Mouse (Mus musculus) neural tube, embryonic 11.5 days (tissue): ENCODE measurements around the gene Ubn1. TPM values are rescaled to one million over a fixed set of nuclear protein-coding genes. Genes with fewer than 3 reads are reported as not detected.
A peak's percentile ranks its signal among the peaks of the same experiment; 100 is the strongest.

Source experiments
- ATAC-seq: fragments of 200-750 bp; cut with Nextera tagmentation; 2 replicates; pipeline ENCODE4 v1.8.0; 2017; ENCODE audit warnings: moderate number of reproducible peaks, mild to moderate bottlenecking, moderate TSS enrichment, moderate library complexity; ENCODE audit not compliant: insufficient read depth, low FRiP score, low TSS enrichment
- DNase-seq: peaks from one replicate; pipeline ENCODE4 v3.0.0-alpha.2; 2015; ENCODE audit warnings: low spot score
- H3K27ac ChIP-seq: fragments of 300-500 bp; sonication (generic); 2 replicates; pipeline ENCODE4 v1.5.1; 2014; ENCODE audit warnings: low read depth, mild to moderate bottlenecking, low read length
- H3K27me3 ChIP-seq: fragments of 300-500 bp; sonication (generic); 2 replicates; pipeline ENCODE4 v1.6.1; 2014; ENCODE audit warnings: mild to moderate bottlenecking, low read length, mixed read lengths; ENCODE audit not compliant: control insufficient read depth, insufficient read depth
- H3K36me3 ChIP-seq: fragments of 300-500 bp; sonication (generic); 2 replicates; pipeline ENCODE4 v1.6.1; 2014; ENCODE audit warnings: mild to moderate bottlenecking, low read length, moderate library complexity, mixed read lengths; ENCODE audit not compliant: control insufficient read depth, insufficient read depth
- H3K4me1 ChIP-seq: fragments of 300-500 bp; sonication (generic); 2 replicates; pipeline ENCODE4 v1.6.1; 2014; ENCODE audit warnings: low read length, mixed read lengths; ENCODE audit not compliant: control insufficient read depth, insufficient read depth
- H3K4me2 ChIP-seq: fragments of 300-500 bp; sonication (generic); 2 replicates; pipeline ENCODE4 v1.6.1; 2014; ENCODE audit warnings: low read depth, mild to moderate bottlenecking, moderate library complexity
- H3K4me3 ChIP-seq: fragments of 300-500 bp; sonication (generic); 2 replicates; pipeline ENCODE4 v1.5.1; 2014; ENCODE audit warnings: low read depth, low read length
- H3K9ac ChIP-seq: fragments of 300-500 bp; sonication (generic); 2 replicates; pipeline ENCODE4 v1.6.1; 2014; ENCODE audit warnings: mild to moderate bottlenecking, low read length
- H3K9me3 ChIP-seq: fragments of 300-500 bp; sonication (generic); 2 replicates; pipeline ENCODE4 v1.6.1; 2016; ENCODE audit warnings: low read length; ENCODE audit not compliant: control insufficient read depth
- WGBS: fragments of 180-500 bp; shearing (Covaris S2); extraction: QIAGEN DNeasy Blood & Tissue Kit; methylation state at CpG from one replicate; pipeline ENCODE4 v1.1.7; 2014; 5-methylcytosine and 5-hydroxymethylcytosine counted together
- polyA plus RNA-seq: library from polyadenylated mRNA; unstranded; fragments of >200 nt; fragmentation: Nextera tagmentation; extraction: Ambion mirVana; gene quantifications from 2 replicates; pipeline ENCODE4 v1.2.1, GENCODE M21; 2014

Gene Ubn1
- polyA plus RNA-seq, 1 experiment from 2014 or later: 22.6 TPM

GRCm38 (mm10) chr16:5013054-5013838 lies 36.6 kb upstream of the Ubn1 start, which contains the start of gene Rogdi:
TSS of gene Rogdi (minus strand) at chr16:5013553.
- DNase-seq: peak; percentile 99
- Histone ChIP-seq H3K36me3 (peaks cover 8% of the 10 kb centered on the region), H3K4me3 (peak within 1 kb of the TSS; percentile 59), H3K4me2 (peak within 1 kb of the TSS; percentile 71), H3K27ac (peak within 1 kb of the TSS; percentile 42; the same call in 1 of the 2 replicates), H3K27me3 (no peaks in the 10 kb centered on the region), H3K9me3 (no peaks in the 10 kb centered on the region), H3K4me1 (no peaks in the 10 kb centered on the region; the same call in 1 of the 2 replicates), H3K9ac (peak within 1 kb of the TSS; percentile 76)
- 1% methylated on average over 59 of the region's 63 CpGs for WGBS
- peak; percentile 99 for ATAC-seq

GRCm38 (mm10) chr16:5014578-5014977 lies 35.3 kb upstream of the Ubn1 start:
- DNase-seq (no peak), ATAC-seq (no peak)
- Histone ChIP-seq H3K4me1 (no peaks in the 10 kb centered on the region; the same call in 1 of the 2 replicates), H3K36me3 (peaks cover 18% of the 10 kb centered on the region), H3K4me3 (no peak overlapping the region), H3K9me3 (no peaks in the 10 kb centered on the region), H3K9ac (no peak overlapping the region), H3K27me3 (no peaks in the 10 kb centered on the region), H3K4me2 (no peak overlapping the region), H3K27ac (no peak overlapping the region)
- 90% methylated on average over 4 of the region's 4 CpGs for WGBS

- H3K36me3 ChIP-seq: peaks cover 22% of the 10 kb centered on the region
- no peak for ATAC-seq
- H3K4me2 ChIP-seq: no peak overlapping the region
- 94% methylated on average over 3 of the region's 3 CpGs for WGBS
- DNase-seq: no peak
- H3K27me3 ChIP-seq: no peaks in the 10 kb centered on the region
- no peak overlapping the region for H3K9ac ChIP-seq
- H3K27ac ChIP-seq: no peak overlapping the region
- H3K4me3 ChIP-seq: no peak overlapping the region
- H3K9me3 ChIP-seq: no peaks in the 10 kb centered on the region
- no peaks in the 10 kb centered on the region for H3K4me1 ChIP-seq
Observed at GRCm38 (mm10) chr16:5024021-5024420, 25.8 kb upstream of the Ubn1 start.

GRCm38 (mm10) chr16:5029847-5030246 lies 20.0 kb upstream of the Ubn1 start:
- H3K4me2 ChIP-seq: no peak overlapping the region
- 74% methylated on average over 2 of the region's 2 CpGs for WGBS
- H3K9ac ChIP-seq: no peak overlapping the region
- no peaks in the 10 kb centered on the region for H3K27me3 ChIP-seq
- no peaks in the 10 kb centered on the region for H3K9me3 ChIP-seq
- ATAC-seq (no peak), DNase-seq (no peak)
- H3K4me3 ChIP-seq: no peak overlapping the region
- H3K4me1 ChIP-seq: no peaks in the 10 kb centered on the region
- peaks cover 41% of the 10 kb centered on the region for H3K36me3 ChIP-seq
- H3K27ac ChIP-seq: no peak overlapping the region

GRCm38 (mm10) chr16:5035591-5035990 lies 14.3 kb upstream of the Ubn1 start:
- H3K36me3 ChIP-seq: peaks cover 45% of the 10 kb centered on the region
- WGBS: 97% methylated on average over 3 of the region's 3 CpGs
- ATAC-seq: no peak

GRCm38 (mm10) chr16:5036649-5037234 lies 13.1 kb upstream of the Ubn1 start:
- no peak overlapping the region for H3K9ac ChIP-seq
- H3K9me3 ChIP-seq: no peaks in the 10 kb centered on the region
- no peak overlapping the region for H3K4me3 ChIP-seq
- DNase-seq (no peak), ATAC-seq (no peak)
- WGBS: 91% methylated on average over 5 of the region's 5 CpGs
- no peaks in the 10 kb centered on the region for H3K27me3 ChIP-seq
- peaks cover 39% of the 10 kb centered on the region for H3K36me3 ChIP-seq
- no peak overlapping the region for H3K4me2 ChIP-seq
- H3K4me1 ChIP-seq: no peaks in the 10 kb centered on the region
- H3K27ac ChIP-seq: no peak overlapping the region

More at GRCm38 (mm10) chr16:5035591-5035990, 14.3 kb upstream of the Ubn1 start:
- Histone ChIP-seq H3K9me3 (no peaks in the 10 kb centered on the region), H3K4me2 (no peak overlapping the region), H3K4me3 (no peak overlapping the region), H3K4me1 (no peaks in the 10 kb centered on the region), H3K27me3 (no peaks in the 10 kb centered on the region), H3K27ac (no peak overlapping the region), H3K9ac (no peak overlapping the region)
- DNase-seq: no peak

GRCm38 (mm10) chr16:5045322-5045721 lies 4.5 kb upstream of the Ubn1 start:
- WGBS: 95% methylated on average over 3 of the region's 3 CpGs
- no peak overlapping the region for H3K27ac ChIP-seq
- no peak for ATAC-seq
- no peak overlapping the region for H3K4me3 ChIP-seq
- no peak overlapping the region for H3K9ac ChIP-seq
- DNase-seq: no peak
- H3K36me3 ChIP-seq: peaks cover 8% of the 10 kb centered on the region
- no peaks in the 10 kb centered on the region for H3K9me3 ChIP-seq
- H3K4me1 ChIP-seq: peaks cover 7% of the 10 kb centered on the region
- no peaks in the 10 kb centered on the region for H3K27me3 ChIP-seq
- H3K4me2 ChIP-seq: no peak overlapping the region

GRCm38 (mm10) chr16:5049182-5049773 lies 579 bp upstream of the Ubn1 start:
- peaks cover 12% of the 10 kb centered on the region for H3K4me1 ChIP-seq
- H3K27ac ChIP-seq: peak overlapping the region; percentile 84
- ATAC-seq: peak; percentile 62
- no peaks in the 10 kb centered on the region for H3K27me3 ChIP-seq
- DNase-seq: peak; percentile 13
- peaks cover 3% of the 10 kb centered on the region for H3K36me3 ChIP-seq
- H3K4me2 ChIP-seq: peak overlapping the region; percentile 89
- WGBS: under 1% methylated on average over 38 of the region's 38 CpGs
- no peaks in the 10 kb centered on the region for H3K9me3 ChIP-seq
- peak overlapping the region; percentile 83 for H3K9ac ChIP-seq
- H3K4me3 ChIP-seq: peak overlapping the region; percentile 91
